Mouse (Mus musculus) MEL (cell line): ENCODE data around the gene Acsl5.

Source experiments
- CTCF ChIP-seq, 3 experiments: IDR thresholded peaks in 2 of 3; conservative IDR thresholded peaks in 1 of 3; 2 replicates each; pipeline ENCODE4 v1.5.1; 2011 to 2012; ENCODE audit warnings: low read length in 3 of 3, low read depth in 2 of 3, mild to moderate bottlenecking in 2 of 3, improper control_type of control experiment in 1 of 3, inconsistent platforms in 1 of 3, mixed read lengths in 1 of 3, moderate library complexity in 1 of 3; ENCODE audit not compliant: control insufficient read depth in 1 of 3, insufficient read depth in 1 of 3, poor library complexity in 1 of 3, severe bottlenecking in 1 of 3
- EP300 ChIP-seq, 2 experiments: IDR thresholded peaks; 2 replicates each; pipeline ENCODE4 v1.6.1; 2011; ENCODE audit warnings: improper control_type of control experiment in 2 of 2, low read length in 2 of 2, low read depth in 1 of 2, mild to moderate bottlenecking in 1 of 2
- ETS1 ChIP-seq: IDR thresholded peaks from 2 replicates; pipeline ENCODE4 v1.6.1; 2012; ENCODE audit warnings: low read depth, mild to moderate bottlenecking, inconsistent platforms, low read length, improper control_type of control experiment, moderate library complexity
- GATA1 ChIP-seq: IDR thresholded peaks from 2 replicates; pipeline ENCODE4 v1.6.1; 2011; ENCODE audit warnings: low read depth, low read length, improper control_type of control experiment
- HCFC1 ChIP-seq: IDR thresholded peaks from 2 replicates; pipeline ENCODE4 v1.6.1; 2012; ENCODE audit warnings: low read depth, mild to moderate bottlenecking, inconsistent platforms, low read length, improper control_type of control experiment, moderate library complexity
- MAFK ChIP-seq: IDR thresholded peaks from 2 replicates; pipeline ENCODE4 v1.6.1; 2011; ENCODE audit warnings: low read depth, mild to moderate bottlenecking, low read length, improper control_type of control experiment, borderline replicate concordance
- MYC ChIP-seq: IDR thresholded peaks from 2 replicates; pipeline ENCODE4 v1.6.1; 2011; ENCODE audit warnings: low read depth, mild to moderate bottlenecking, low read length, improper control_type of control experiment, moderate library complexity
- NRF1 ChIP-seq: IDR thresholded peaks from 2 replicates; pipeline ENCODE4 v1.6.1; 2014; ENCODE audit warnings: low read depth, mild to moderate bottlenecking, inconsistent platforms, low read length, improper control_type of control experiment, moderate library complexity; ENCODE audit not compliant: poor library complexity, insufficient read depth, severe bottlenecking
- POLR2A ChIP-seq, 2 experiments: IDR thresholded peaks; 2 replicates each; pipeline ENCODE4 v1.6.1; 2011 to 2012; ENCODE audit warnings: low read length in 2 of 2, mild to moderate bottlenecking in 2 of 2, control low read depth in 1 of 2, improper control_type of control experiment in 1 of 2, low read depth in 1 of 2, moderate library complexity in 1 of 2; ENCODE audit not compliant: control insufficient read depth in 1 of 2, insufficient read depth in 1 of 2, poor library complexity in 1 of 2
- POLR2AphosphoS2 ChIP-seq: IDR thresholded peaks from 2 replicates; pipeline ENCODE4 v1.6.1; 2011; ENCODE audit warnings: low read length, improper control_type of control experiment
- RCOR1 ChIP-seq: IDR thresholded peaks from 2 replicates; pipeline ENCODE4 v1.6.1; 2012; ENCODE audit warnings: low read depth, mild to moderate bottlenecking, inconsistent platforms, low read length, improper control_type of control experiment
- TCF12 ChIP-seq: IDR thresholded peaks from 2 replicates; pipeline ENCODE4 v1.6.1; 2014; ENCODE audit warnings: low read depth, mild to moderate bottlenecking, inconsistent platforms, low read length, improper control_type of control experiment, moderate library complexity
- ZMIZ1 ChIP-seq: IDR thresholded peaks from 2 replicates; pipeline ENCODE4 v1.6.1; 2012; ENCODE audit warnings: low read depth, mild to moderate bottlenecking, inconsistent platforms, low read length, improper control_type of control experiment, moderate library complexity
- ZNF384 ChIP-seq: IDR thresholded peaks from 2 replicates; pipeline ENCODE4 v1.6.1; 2012; ENCODE audit warnings: low read depth, mild to moderate bottlenecking, inconsistent platforms, low read length, improper control_type of control experiment

DNA sequence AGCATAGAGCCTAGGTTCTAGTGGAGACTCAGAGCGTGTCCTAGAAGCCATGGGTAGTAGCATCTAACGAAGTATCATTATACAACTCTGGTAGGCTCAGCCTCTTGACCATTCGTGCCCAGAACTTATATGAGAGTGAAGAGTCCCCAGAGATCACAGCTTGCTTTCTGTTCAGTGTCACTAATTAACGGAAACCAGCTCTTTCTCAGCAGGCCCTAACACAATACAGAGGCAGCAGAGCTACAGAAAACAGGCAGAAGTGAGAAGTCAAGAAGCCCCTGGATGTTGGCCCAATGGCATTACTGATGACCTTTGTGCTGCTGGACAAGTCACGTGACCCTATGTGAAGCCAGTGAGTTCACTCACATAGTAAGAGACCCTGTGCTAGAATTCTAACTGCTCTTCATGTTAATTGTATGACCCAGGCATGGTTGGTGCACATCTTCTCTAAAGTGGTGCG is 10.5 kb upstream of the Acsl5 start, which contains the start of gene Gucy2g:
- TF ChIP-seq ZMIZ1 (no peak), MAFK (no peak), CTCF (IDR thresholded peaks at IDR 0.05 in 2 of 3, conservative IDR thresholded peaks at IDR 0.05 in 1 of 3; ENCODE audit: control insufficient read depth in 1 of 3, insufficient read depth in 1 of 3, low read depth in 2 of 3, low read length in 3 of 3, poor library complexity in 1 of 3, severe bottlenecking in 1 of 3) (no peak), NRF1 (no peak), POLR2AphosphoS2 (no peak), HCFC1 (no peak), GATA1 (no peak), TCF12 (no peak), RCOR1 (no peak), MYC (no peak), EP300 (IDR thresholded peaks at IDR 0.05; ENCODE audit: low read depth in 1 of 2, low read length in 2 of 2) (no peak), ETS1 (no peak), POLR2A (IDR thresholded peaks at IDR 0.05; ENCODE audit: control insufficient read depth in 1 of 2, insufficient read depth in 1 of 2, low read depth in 1 of 2, low read length in 2 of 2, poor library complexity in 1 of 2) (no peak), ZNF384 (no peak)
